Mouse (Mus musculus) monocyte, adult 2 months (primary cell): ENCODE data around the gene Gm42742.

ENCODE experiments used
- DNase-seq, 2 experiments: peaks; one replicate each; pipeline ENCODE4 v3.0.0; 2022; ENCODE audit warnings: low spot score in 2 of 2, low read depth in 1 of 2

Gene Gm42742

DNA sequence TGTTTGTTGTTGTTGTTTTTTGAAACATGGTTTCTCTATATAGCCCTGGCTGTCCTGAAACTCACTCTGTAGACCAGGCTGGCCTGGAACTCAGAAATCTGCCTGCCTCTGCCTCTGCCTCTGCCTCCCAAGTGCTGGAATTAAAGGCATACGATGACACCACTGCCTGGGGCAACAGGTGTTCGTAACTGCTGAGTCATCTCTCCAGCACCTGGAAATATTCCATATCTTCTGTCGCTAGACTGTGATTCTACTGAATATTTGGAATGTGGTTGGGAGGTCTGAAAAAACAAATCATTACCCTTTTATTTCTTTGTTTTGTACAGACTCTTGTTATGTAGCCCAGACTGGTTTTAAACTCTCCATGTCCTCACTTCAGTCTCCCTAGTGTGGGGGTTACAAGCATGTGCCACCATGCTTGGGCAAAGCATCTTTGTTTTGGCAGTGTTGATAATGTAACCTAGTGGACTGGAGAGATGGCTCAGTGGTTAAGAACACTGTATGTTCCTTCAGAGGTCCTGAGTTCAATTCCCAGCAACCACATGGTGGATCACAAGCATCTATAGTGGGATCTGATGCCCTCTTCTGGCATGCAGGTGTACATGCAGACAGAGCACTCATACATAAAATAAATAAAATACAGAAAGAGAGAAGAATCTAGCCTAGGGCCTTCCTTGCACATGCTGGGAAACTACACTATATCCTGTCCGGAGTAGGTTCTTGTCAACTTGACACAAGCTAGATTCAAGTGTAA, 16.6 kb downstream of the Gm42742 start:
- no peak for DNase-seq

DNA sequence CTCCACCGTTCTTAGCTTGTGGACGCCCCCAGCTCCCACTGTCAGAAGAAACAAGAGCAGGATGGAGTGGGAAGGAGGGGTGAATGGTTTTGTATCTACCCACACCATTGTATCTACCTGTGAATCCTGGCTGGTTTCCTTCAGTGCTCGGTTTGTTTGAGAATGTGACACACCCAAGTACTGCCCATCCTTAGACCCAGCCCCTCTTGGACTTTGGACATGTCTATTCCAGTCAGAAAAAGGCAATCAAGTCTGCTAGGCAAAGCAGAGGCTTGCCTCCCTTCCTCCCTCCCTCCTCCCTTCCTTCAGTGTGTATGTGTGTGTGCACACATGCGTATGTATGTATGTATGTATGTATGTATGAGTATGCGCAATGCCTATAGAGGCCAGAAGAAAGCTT, 17.3 kb downstream of the Gm42742 start:
- DNase-seq, result no peak

DNA sequence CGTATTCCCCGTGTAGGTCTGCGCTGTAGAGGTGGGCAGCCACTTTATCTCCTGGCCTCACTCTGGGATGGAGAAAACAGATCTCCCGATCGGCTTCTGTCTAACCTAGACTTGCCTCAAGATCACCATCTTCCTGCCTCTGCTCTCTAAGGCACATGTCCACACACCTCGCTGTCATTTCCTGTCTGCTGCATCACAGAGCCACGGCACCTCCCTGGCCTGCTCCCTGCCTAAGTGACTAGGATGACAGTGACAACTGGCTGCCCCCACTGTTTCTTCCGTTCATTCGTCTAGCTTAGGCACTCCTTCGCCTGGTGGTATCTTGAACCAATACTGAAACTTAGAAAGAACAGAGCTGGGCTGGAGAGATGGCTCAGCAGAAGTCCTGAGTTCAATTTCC, 21.3 kb downstream of the Gm42742 start:
- DNase-seq, result no peak

DNA sequence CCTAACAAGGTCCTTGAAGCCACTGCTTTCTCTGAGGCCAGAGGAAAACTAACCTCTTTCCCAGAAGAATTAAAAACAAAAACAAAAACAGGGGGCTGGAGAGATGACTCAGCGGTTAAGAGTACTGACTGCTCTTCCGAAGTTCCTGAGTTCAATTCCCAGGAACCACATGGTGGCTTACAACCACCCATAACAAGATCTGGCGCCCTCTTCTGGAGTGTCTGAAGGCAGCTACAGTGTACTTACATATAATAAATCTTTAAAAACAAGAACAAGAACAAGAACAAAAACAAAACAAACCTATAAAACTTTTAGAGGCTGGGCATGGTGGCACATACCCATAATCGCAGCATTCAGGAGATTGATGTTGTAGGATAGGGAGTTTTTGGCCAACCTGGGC, 24.4 kb downstream of the Gm42742 start:
- DNase-seq, result no peak

DNA sequence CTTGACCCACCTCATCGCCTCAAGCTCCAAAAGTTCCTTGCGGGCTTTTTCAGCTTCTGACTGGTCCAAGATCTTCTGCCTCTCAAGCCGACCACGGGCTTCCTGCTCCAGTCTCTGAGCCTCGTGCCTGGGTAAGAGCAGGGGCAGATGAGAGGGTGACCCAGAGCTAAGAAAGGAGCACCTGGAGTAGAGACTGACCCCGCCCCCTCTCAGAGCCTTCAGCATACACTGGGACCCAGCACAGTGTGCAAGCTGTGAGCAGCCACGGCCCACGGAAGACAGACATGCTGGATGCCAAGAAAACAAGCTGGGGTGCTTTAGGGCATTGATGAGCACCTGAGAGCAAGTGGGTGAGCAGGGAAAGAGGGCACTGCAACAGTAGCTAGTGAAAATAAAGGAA, 32.1 kb downstream of the Gm42742 start:
- no peak for DNase-seq

DNA sequence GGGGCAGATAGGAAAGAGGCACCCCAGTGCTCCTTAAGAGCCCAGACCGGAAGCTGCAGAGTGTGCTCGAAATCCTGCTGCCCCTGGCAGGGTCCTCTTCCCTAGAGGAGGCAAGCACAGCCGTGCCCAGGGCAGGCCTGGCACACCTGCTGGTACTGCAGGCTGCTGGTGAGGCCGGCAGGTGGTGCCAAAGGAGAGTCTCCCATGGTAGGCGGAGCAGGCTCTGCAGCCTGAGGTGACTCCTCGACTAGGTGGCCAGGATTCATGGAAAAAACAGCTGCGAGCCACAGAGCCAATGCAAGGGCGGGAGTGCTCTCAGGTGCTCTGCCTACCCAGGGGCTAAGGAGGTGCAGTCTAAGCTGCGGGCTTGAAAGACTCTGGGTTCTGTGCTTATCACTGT, 34.6 kb downstream of the Gm42742 start:
- DNase-seq, result no peak

DNA sequence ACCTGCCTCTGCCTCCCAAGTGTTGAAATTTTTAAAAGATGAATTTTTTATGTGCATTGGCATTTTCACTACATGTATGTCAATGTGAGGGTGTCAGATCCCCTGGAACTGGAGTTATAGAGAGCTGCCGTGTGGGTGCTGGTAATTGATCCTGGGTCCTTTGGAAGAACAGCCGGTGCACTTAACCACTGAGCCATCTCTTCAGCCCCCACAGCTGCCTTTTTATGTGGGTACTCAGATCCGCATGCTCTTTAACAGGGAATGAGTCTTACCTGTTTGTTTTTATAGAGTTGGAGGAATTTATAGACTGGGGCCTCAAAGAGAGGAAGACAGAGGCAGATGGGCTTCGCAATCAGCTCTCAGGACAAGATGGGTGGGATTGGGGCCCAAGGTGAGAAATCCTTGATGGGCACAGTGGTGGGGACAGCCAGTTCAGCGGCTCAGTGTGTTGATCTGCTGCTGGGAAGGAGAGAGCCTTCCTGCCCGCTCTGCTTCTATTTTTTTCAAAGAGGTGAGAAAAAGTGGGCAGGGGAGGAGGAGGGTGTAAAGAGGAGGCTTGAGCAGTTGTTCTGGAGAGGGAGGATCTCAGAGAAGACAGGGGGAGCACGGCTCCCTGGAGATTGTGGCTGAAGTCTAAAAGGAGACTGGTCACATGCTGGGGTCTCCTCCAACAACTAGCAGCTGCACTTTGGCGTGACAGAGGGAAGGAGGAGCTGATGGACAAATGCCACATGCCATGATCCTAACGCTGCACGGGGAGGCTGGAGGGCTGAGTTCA, 36.0 kb downstream of the Gm42742 start:
- DNase-seq, result no peak

DNA sequence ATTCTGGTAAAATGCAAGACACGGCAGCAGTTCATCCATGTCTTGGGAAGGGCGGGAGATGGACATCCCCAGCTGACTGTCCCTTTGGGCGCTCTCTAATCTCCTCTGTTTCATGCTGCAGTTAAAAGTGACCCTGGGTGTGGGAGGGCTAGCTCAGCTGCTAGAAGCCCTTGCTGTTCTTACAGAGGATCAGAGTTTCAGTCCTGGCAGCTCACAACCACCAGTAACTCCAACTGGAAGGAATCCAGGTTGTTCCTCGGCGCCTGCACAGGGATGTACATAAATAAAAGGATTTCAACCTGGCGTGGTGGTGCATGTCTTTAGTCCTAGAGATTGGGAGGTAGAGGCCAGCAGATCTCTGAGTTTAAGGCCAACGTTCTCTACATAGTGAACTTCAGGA, 37.8 kb downstream of the Gm42742 start:
- no peak for DNase-seq

DNA sequence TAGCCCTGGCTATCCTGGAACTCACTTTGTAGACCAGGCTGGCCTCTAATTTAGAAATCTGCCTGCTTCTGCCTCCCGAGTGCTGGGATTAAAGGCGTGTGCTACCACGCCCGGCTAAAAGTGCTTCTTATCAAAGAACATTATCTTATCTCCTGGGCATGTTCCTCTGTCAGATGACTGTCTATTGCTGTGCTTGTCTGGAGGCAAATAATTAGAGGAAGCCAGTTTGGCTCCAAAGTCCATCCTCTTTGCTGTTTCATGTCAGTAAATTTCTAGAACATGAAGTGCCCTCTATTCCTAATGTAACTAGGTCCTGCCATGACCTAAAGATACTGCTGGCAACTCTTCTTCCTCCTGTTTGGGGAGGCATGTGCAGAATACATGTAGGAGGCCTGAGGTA, 38.8 kb downstream of the Gm42742 start:
- no peak for DNase-seq

DNA sequence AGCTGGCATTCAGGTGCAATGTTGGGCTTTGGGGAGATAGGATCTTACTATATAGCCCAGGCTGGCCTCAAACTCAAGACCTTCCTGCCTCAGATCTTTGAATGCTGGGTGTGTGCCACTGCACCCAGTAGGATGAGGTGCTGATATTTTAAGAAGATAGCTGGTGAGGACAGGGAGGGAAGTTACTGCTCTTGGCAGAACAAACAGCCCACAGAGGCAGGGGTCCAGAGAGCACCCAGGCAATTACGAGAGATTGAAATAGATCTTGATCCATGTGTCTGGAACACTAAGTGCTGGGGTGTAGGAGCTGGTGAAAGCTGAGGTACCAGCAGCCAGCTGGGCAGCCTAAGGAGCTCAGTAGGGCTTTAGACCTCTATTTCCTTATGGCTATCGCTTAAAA, 39.3 kb downstream of the Gm42742 start:
- no peak for DNase-seq

DNA sequence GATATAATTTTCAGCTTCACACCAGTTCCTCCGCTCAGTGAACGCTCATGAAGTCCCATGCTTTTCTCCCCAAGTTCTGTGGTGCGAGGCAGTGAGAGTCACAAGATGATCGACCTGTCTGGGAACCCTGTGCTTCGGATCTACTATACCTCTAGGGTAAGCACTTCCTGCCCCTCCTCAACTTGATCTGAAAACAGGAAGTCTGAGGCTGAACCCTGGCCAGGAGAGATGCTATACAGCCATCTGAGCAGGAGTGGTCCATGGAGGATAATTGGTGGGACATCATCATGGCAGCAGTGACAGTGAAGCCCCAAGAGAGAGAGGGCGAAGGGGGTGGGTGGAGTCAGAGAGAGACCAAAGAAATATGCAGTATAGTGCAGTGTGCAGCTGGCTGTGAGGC, 42.1 kb downstream of the Gm42742 start:
- DNase-seq, result no peak

DNA sequence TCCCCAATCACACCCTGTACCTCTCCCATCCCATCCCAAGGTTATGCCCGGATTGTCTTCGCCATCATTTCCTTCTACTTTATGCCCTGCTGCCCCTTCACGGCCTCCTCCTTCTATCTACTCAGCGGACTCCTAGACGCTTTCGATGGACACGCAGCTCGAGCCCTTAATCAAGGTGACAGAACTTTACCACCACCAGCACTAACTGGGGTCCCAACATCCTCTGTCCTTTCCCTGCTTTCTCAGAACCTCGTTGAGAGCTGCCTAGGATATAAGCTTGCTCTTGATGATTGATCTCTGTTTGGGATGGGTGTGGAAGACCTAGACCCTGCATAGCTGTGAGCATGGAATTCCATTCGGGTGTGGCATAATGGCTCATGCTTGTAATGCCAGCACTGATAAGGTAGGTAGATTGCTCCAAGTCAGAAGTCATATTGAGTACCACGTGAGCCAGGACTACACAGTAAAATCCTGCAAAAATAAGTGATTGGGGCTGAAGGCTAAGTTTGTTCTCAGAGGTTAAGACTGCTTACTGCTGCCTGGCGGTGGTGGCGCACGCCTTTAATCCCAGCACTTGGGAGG, 43.9 kb downstream of the Gm42742 start:
- no peak for DNase-seq

DNA sequence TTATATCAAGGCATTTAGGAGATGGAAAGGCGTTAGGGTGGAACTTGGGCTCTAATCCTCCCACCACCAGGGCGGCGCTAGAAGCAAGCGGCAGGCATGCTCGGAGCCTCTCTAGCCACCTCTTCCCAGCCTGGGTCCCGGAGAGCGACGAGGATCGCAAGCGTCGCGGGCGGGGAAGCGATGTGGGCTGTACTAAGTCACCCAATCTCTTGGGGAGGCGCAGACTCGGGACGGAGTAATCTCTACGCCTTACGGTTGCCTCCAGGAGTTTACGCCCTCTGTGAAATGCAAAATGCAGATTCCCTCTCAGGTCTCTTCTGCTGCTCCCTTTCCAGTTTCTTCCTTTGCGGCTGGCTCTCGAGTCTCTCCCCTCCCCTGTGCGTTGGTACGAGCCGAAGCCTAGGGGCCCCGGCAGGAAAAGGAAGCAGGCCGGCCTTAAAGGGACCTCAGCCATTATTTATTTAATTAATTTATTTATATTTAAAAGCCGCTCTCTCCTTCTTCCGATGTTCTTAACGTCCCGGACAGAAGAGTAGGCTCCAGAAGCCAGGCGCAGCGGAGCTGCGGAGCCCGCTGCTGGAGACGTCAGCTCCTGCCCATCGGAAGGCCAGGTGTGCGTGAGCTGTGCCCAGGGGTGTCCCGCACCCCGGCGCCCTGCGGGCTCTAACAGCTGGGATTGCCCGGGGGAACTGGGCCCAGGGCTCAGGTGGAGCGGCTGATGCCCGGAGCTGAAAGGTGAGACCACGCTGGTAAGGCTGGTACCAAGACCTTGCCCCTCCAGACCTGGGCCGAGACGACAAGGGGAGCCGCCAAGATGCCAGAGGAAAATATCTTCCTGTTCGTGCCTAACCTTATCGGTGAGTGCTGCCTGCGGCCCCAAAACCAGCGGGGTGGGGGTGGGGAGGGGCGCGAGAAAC, 44.7 kb downstream of the Gm42742 start, which contains the start of gene Cdiptos:
Cdiptos (minus strand) TSS at position 149 of the 917 bp plus-strand sequence.
- peak; percentile 88 to 91 for DNase-seq

DNA sequence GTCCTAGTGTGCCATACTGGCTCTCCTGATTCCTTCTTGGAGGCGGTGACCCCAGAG, 45.2 kb downstream of the Gm42742 start, which contains the start of gene Cdipt:
Cdipt (plus strand) TSS at position 22 of the 57 bp plus-strand sequence.
- no peak for DNase-seq

DNA sequence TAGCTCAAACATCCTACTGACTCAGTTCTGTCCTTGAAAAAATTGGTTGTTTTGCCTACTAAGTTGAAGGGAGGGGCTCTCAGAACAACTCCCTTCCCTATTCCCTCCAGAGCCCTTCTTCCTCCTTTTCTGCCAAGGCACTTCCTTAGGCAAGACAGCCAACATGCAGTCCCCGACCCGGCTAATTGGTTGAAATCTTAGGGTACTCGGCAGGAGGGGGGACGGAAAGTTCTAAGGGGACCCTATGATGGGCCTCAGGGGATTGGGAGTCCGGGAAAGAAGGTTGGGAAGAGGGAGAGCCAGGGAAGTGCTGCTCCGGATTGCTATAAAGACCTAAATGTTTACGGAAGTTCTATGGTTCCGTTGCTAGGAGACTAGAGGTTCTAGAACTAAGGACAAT, 45.4 kb downstream of the Gm42742 start:
- peak in 1 of 2 experiments; percentile 30 for DNase-seq

DNA sequence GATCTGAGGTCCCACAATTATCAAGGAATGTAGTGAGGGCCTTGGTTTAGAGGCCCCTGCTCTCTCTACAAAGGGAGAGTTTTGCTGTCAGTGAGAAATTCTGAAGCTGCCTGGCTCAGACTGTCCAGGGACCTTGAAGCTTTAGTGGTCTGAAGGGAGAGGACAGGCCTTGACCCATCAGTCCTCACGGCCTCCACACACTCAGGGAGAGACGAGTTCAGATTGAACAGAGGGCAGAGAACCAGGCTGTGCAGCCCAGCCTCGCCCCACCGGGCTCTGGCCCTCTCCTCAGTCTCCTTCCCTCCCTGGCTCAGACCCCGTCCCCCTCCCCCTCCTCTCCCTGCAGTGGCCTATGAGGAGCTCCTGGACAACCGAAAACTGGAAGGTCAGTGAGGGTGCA, 53.5 kb downstream of the Gm42742 start:
- DNase-seq, result no peak

DNA sequence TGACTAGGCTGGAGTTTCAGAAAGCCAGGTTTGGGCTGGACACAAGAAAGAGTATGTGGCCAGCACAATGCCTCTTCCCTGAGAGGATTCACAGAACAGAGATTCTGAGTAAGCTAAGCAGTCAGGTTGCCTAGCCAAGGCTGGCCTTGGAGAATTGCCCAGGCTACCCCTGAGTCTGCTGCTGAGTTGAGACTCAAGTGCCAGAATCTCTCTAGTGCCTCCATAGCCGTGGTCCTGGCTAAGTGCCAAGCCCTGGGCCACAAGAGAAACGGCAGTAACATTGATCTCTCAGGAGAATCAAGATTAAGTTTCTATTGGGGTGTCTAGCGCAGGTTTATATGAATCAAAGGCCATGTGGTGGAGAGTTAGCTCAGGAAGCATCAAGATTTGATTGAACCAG, 55.3 kb downstream of the Gm42742 start:
- no peak for DNase-seq
